Mouse (Mus musculus) stomach, postnatal 0 days (tissue): Measurements from ENCODE around the gene Ifngr2.

ENCODE experiments used
- CTCF ChIP-seq: IDR thresholded peaks from 2 replicates; pipeline ENCODE4 v1.5.1; 2016; ENCODE audit warnings: antibody characterized with exemption, low read depth, mild to moderate bottlenecking, moderate library complexity
- EP300 ChIP-seq: optimal IDR thresholded peaks from 2 replicates; pipeline ENCODE3; 2016; ENCODE audit warnings: antibody characterized with exemption

DNA sequence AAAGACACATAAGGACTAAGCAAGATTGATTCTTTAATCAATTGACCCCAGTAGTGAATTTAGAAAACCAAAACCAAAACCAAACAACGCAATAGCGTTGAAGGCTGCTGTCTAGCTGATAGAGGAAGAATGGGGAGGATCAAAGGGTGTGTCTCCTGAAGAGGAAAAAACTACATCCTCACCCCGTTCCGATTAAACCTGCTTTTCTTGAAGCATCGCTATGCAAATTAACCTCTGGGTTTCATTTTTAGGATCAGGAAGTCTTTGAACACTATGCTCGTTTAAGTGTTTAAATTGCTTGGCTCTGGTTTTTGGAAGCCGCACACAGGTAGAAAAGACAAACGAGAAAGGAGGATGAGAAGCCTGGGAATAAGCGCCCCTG is 49.5 kb downstream of the Ifngr2 start:
- no peak for TF ChIP-seq CTCF
- no peak for TF ChIP-seq EP300
